Mouse (Mus musculus) CH12.LX (cell line): ENCODE measurements around the gene Gpr183. TPM values are rescaled to one million over a fixed set of nuclear protein-coding genes. Genes with fewer than 3 reads are reported as not detected.

Experiments
- DNase-seq: peaks from one replicate; pipeline ENCODE4 v3.0.0-alpha.2; 2013; ENCODE audit errors: extremely low read depth
- H3K27ac ChIP-seq: 2 replicates; pipeline ENCODE4 v1.5.1; 2012; ENCODE audit warnings: low read depth, mild to moderate bottlenecking, control low read depth, moderate library complexity; ENCODE audit not compliant: insufficient read depth
- H3K27me3 ChIP-seq: replicated peaks from 2 replicates; pipeline ENCODE3; 2012; ENCODE audit warnings: inconsistent platforms
- H3K36me3 ChIP-seq, 2 experiments: replicated peaks in 1 of 2; 2 replicates each; pipeline versions ENCODE3 to v1.6.1; 2012; ENCODE audit warnings: inconsistent platforms in 1 of 2, low read length in 1 of 2, mild to moderate bottlenecking in 1 of 2, mixed read lengths in 1 of 2, moderate library complexity in 1 of 2; ENCODE audit not compliant: control insufficient read depth in 1 of 2, insufficient read depth in 1 of 2
- H3K4me1 ChIP-seq, 2 experiments: 2 replicates each; pipeline ENCODE4 v1.6.1; 2012; ENCODE audit warnings: inconsistent platforms in 1 of 2, moderate library complexity in 1 of 2; ENCODE audit not compliant: insufficient read depth in 2 of 2, control insufficient read depth in 1 of 2
- H3K4me2 ChIP-seq: 2 replicates; pipeline ENCODE4 v1.6.1; 2012; ENCODE audit warnings: low read depth, mild to moderate bottlenecking, control low read depth; ENCODE audit not compliant: poor library complexity, insufficient read depth, severe bottlenecking
- H3K4me3 ChIP-seq, 3 experiments: fragments of 150-350 bp in 1 of 3; sonication (generic) in 1 of 3; replicated peaks in 1 of 3; 2 replicates each; pipeline versions ENCODE3 to v1.5.1; 2011 to 2012; ENCODE audit warnings: low read depth in 2 of 3, low read length in 2 of 3, mild to moderate bottlenecking in 2 of 3, moderate library complexity in 2 of 3, control low read depth in 1 of 3, improper control_type of control experiment in 1 of 3, inconsistent platforms in 1 of 3, mixed read lengths in 1 of 3; ENCODE audit not compliant: poor library complexity in 1 of 3
- H3K79me2 ChIP-seq: replicated peaks from 2 replicates; pipeline ENCODE4 v1.6.1; 2012; ENCODE audit warnings: mild to moderate bottlenecking, moderate library complexity; ENCODE audit not compliant: control insufficient read depth, poor library complexity, insufficient read depth, severe bottlenecking; ENCODE audit errors: extremely low read depth
- H3K9ac ChIP-seq: 2 replicates; pipeline ENCODE4 v1.6.1; 2012; ENCODE audit warnings: low read depth, mild to moderate bottlenecking, control low read depth, moderate library complexity; ENCODE audit not compliant: insufficient read depth
- H3K9me3 ChIP-seq: replicated peaks from 2 replicates; pipeline ENCODE3; 2012; ENCODE audit warnings: low read length, inconsistent platforms, mixed read lengths
- CHD1 ChIP-seq: IDR thresholded peaks from 2 replicates; pipeline ENCODE4 v1.6.1; 2012; ENCODE audit warnings: low read depth, low read length, improper control_type of control experiment, inconsistent platforms
- CTCF ChIP-seq, 2 experiments: IDR thresholded peaks in 1 of 2; conservative IDR thresholded peaks in 1 of 2; 2 replicates each; pipeline ENCODE4 v1.5.1; 2011 to 2012; ENCODE audit warnings: low read depth in 2 of 2, low read length in 2 of 2, improper control_type of control experiment in 1 of 2, inconsistent platforms in 1 of 2, mild to moderate bottlenecking in 1 of 2, moderate library complexity in 1 of 2
- E2F4 ChIP-seq: IDR thresholded peaks from 2 replicates; pipeline ENCODE4 v1.6.1; 2011; ENCODE audit warnings: low read depth, low read length, improper control_type of control experiment; ENCODE audit not compliant: insufficient replicate concordance
- ELF1 ChIP-seq: IDR thresholded peaks from 2 replicates; pipeline ENCODE4 v1.6.1; 2014; ENCODE audit warnings: low read depth, mild to moderate bottlenecking, inconsistent platforms, low read length, improper control_type of control experiment
- GABPA ChIP-seq: IDR thresholded peaks from 2 replicates; pipeline ENCODE4 v1.6.1; 2012; ENCODE audit warnings: low read depth, low read length, improper control_type of control experiment, inconsistent platforms; ENCODE audit not compliant: insufficient replicate concordance
- HCFC1 ChIP-seq: IDR thresholded peaks from 2 replicates; pipeline ENCODE4 v1.6.1; 2012; ENCODE audit warnings: low read depth, mild to moderate bottlenecking, inconsistent platforms, low read length, improper control_type of control experiment
- IRF4 ChIP-seq: IDR thresholded peaks from 2 replicates; pipeline ENCODE4 v1.6.1; 2014; ENCODE audit warnings: low read depth, mild to moderate bottlenecking, inconsistent platforms, low read length, improper control_type of control experiment
- KAT2A ChIP-seq: IDR thresholded peaks from 2 replicates; pipeline ENCODE4 v1.6.1; 2012; ENCODE audit warnings: low read length, improper control_type of control experiment, inconsistent platforms; ENCODE audit not compliant: insufficient replicate concordance
- MAFK ChIP-seq: IDR thresholded peaks from 2 replicates; pipeline ENCODE4 v1.6.1; 2011; ENCODE audit warnings: low read length, improper control_type of control experiment; ENCODE audit not compliant: insufficient replicate concordance
- MAX ChIP-seq: IDR thresholded peaks from 2 replicates; pipeline ENCODE4 v1.6.1; 2011; ENCODE audit warnings: low read length, improper control_type of control experiment
- MEF2A ChIP-seq: IDR thresholded peaks from 2 replicates; pipeline ENCODE4 v1.6.1; 2014; ENCODE audit warnings: low read depth, mild to moderate bottlenecking, inconsistent platforms, low read length, improper control_type of control experiment, borderline replicate concordance
- MXI1 ChIP-seq: IDR thresholded peaks from 2 replicates; pipeline ENCODE4 v1.6.1; 2011; ENCODE audit warnings: mild to moderate bottlenecking, low read depth, low read length, improper control_type of control experiment
- NELFE ChIP-seq: IDR thresholded peaks from 2 replicates; pipeline ENCODE4 v1.6.1; 2011; ENCODE audit warnings: low read depth, low read length, improper control_type of control experiment
- NRF1 ChIP-seq: IDR thresholded peaks from 2 replicates; pipeline ENCODE4 v1.6.1; 2014; ENCODE audit warnings: low read depth, mild to moderate bottlenecking, inconsistent platforms, low read length, improper control_type of control experiment, moderate library complexity
- PAX5 ChIP-seq: IDR thresholded peaks from 2 replicates; pipeline ENCODE4 v1.6.1; 2012; ENCODE audit warnings: low read length, inconsistent platforms, mixed read lengths
- POLR2A ChIP-seq: IDR thresholded peaks from 2 replicates; pipeline ENCODE4 v1.6.1; 2011; ENCODE audit warnings: low read depth, mild to moderate bottlenecking, improper control_type of control experiment, low read length
- RAD21 ChIP-seq: IDR thresholded peaks from 2 replicates; pipeline ENCODE4 v1.6.1; 2011; ENCODE audit warnings: low read depth, mild to moderate bottlenecking, low read length, improper control_type of control experiment, moderate library complexity
- RCOR1 ChIP-seq: conservative IDR thresholded peaks from 2 replicates; pipeline ENCODE4 v1.6.1; 2012; ENCODE audit warnings: low read depth, mild to moderate bottlenecking, inconsistent platforms, low read length, improper control_type of control experiment
- SIN3A ChIP-seq: IDR thresholded peaks from 2 replicates; pipeline ENCODE4 v1.6.1; 2012; ENCODE audit warnings: low read length, improper control_type of control experiment, inconsistent platforms
- SMC3 ChIP-seq: IDR thresholded peaks from 2 replicates; pipeline ENCODE4 v1.6.1; 2011; ENCODE audit warnings: low read depth, low read length, improper control_type of control experiment
- TBP ChIP-seq: conservative IDR thresholded peaks from 2 replicates; pipeline ENCODE4 v1.6.1; 2011; ENCODE audit warnings: low read depth, low read length, improper control_type of control experiment
- TCF12 ChIP-seq: IDR thresholded peaks from 2 replicates; pipeline ENCODE4 v1.6.1; 2014; ENCODE audit warnings: low read depth, mild to moderate bottlenecking, inconsistent platforms, low read length, improper control_type of control experiment
- UBTF ChIP-seq: IDR thresholded peaks from 2 replicates; pipeline ENCODE4 v1.6.1; 2012; ENCODE audit warnings: low read depth, mild to moderate bottlenecking, inconsistent platforms, low read length, improper control_type of control experiment, moderate library complexity
- USF1 ChIP-seq: IDR thresholded peaks from 2 replicates; pipeline ENCODE4 v1.6.1; 2014; ENCODE audit warnings: low read depth, mild to moderate bottlenecking, inconsistent platforms, low read length, improper control_type of control experiment
- USF2 ChIP-seq: conservative IDR thresholded peaks from 2 replicates; pipeline ENCODE4 v1.6.1; 2011; ENCODE audit warnings: low read depth, low read length, improper control_type of control experiment
- ZC3H11A ChIP-seq: IDR thresholded peaks from 2 replicates; pipeline ENCODE4 v1.6.1; 2012; ENCODE audit warnings: low read depth, mild to moderate bottlenecking, inconsistent platforms, low read length, improper control_type of control experiment
- ZKSCAN1 ChIP-seq: IDR thresholded peaks from 2 replicates; pipeline ENCODE4 v1.6.1; 2012; ENCODE audit warnings: low read depth, inconsistent platforms, low read length, improper control_type of control experiment, borderline replicate concordance
- ZMIZ1 ChIP-seq: IDR thresholded peaks from 2 replicates; pipeline ENCODE4 v1.6.1; 2012; ENCODE audit warnings: low read depth, mild to moderate bottlenecking, inconsistent platforms, low read length, improper control_type of control experiment
- ZNF384 ChIP-seq: IDR thresholded peaks from 2 replicates; pipeline ENCODE4 v1.6.1; 2012; ENCODE audit warnings: low read depth, low read length, improper control_type of control experiment, inconsistent platforms
- dilution Hi-C: fragments of 300-500 bp; cut with MboI; formaldehyde crosslinking; loops from 2 replicates; pipeline ENCODE4 v1.14.3; 2020; ENCODE audit warnings: low sequenced_read_pairs; ENCODE audit not compliant: extremely low pct_unique_long_range_greater_than_20kb, extremely low pct_ligation_motif_present
- in situ Hi-C: fragments of 300-500 bp; cut with MboI; formaldehyde crosslinking; loops from 3 replicates; pipeline ENCODE4 v1.14.3; 2019; ENCODE audit warnings: low sequenced_read_pairs, low pct_ligation_motif_present, low pct_unique_long_range_greater_than_20kb, mixed read lengths
- polyA plus RNA-seq: library from polyadenylated mRNA; unstranded; fragments of >175 nt; gene quantifications from 2 replicates; pipeline ENCODE4 v1.2.1, GENCODE M21; 2012; ENCODE audit warnings: low read depth; ENCODE audit not compliant: insufficient read length
- total RNA-seq, 2 experiments: library from RNA; depleted of rRNA; stranded (reverse); fragments of 300-350 nt in 1 of 2; fragments of >200 nt in 1 of 2; gene quantifications; 2 replicates each; pipeline ENCODE4 v1.2.3; 2012 to 2014

Gene Gpr183
- total and polyA plus RNA-seq, 3 experiments = 3.6 to 16.3 (median 8.3) TPM

- H3K9ac ChIP-seq = no peak overlapping the region
- dilution Hi-C loops (no loop called here), in situ Hi-C loops (no loop called here)
- H3K27ac ChIP-seq = no peak overlapping the region
- no peaks in the 10 kb centered on the region for H3K9me3 ChIP-seq
- peaks cover 35 to 84% of the 10 kb centered on the region in 2 experiments for H3K4me1 ChIP-seq
- H3K4me3 ChIP-seq = no peak overlapping the region
- H3K4me2 ChIP-seq = no peak overlapping the region
- peaks cover 11 to 45% of the 10 kb centered on the region in 2 experiments for H3K36me3 ChIP-seq
- H3K79me2 ChIP-seq = peaks cover 3% of the 10 kb centered on the region; the same call in 1 of the 2 replicates
- no peaks in the 10 kb centered on the region for H3K27me3 ChIP-seq
- TF ChIP-seq TBP (no peak), ELF1 (no peak), RCOR1 (no peak), RAD21 (no peak), USF2 (no peak), KAT2A (no peak), CTCF (conservative IDR thresholded peaks at IDR 0.05 in 1 of 2, IDR thresholded peaks at IDR 0.05 in 1 of 2; ENCODE audit: low read depth in 2 of 2, low read length in 2 of 2) (no peak), CHD1 (no peak), MXI1 (no peak), SMC3 (no peak), PAX5 (no peak), MAX (no peak), ZC3H11A (no peak), ZKSCAN1 (no peak), MAFK (no peak), E2F4 (no peak), MEF2A (no peak), NRF1 (no peak)
- TF ChIP-seq, all 38 proteins: peak for 0
- no peak for DNase-seq
These were observed 6.8 kb downstream of the Gpr183 start for GRCm38 (mm10) chr14:121958041-121958750.

GRCm38 (mm10) chr14:121957176-121957871, 7.7 kb downstream of the Gpr183 start:
- Histone ChIP-seq H3K27ac (no peak overlapping the region), H3K4me1 (peaks cover 34 to 77% of the 10 kb centered on the region in 2 experiments), H3K9me3 (no peaks in the 10 kb centered on the region), H3K27me3 (no peaks in the 10 kb centered on the region), H3K4me2 (no peak overlapping the region), H3K9ac (no peak overlapping the region), H3K36me3 (peaks cover 11 to 52% of the 10 kb centered on the region in 2 experiments), H3K79me2 (peaks cover 3% of the 10 kb centered on the region; the same call in 1 of the 2 replicates), H3K4me3 (no peak overlapping the region)
- no peak for DNase-seq
- no peak for TF ChIP-seq POLR2A
- no peak for TF ChIP-seq ZKSCAN1
- TF ChIP-seq GABPA = no peak
- TF ChIP-seq ZMIZ1 = no peak
- TF ChIP-seq SIN3A = no peak
- TF ChIP-seq UBTF = no peak
- TF ChIP-seq TBP = no peak
- TF ChIP-seq IRF4 = no peak
- TF ChIP-seq MEF2A = no peak
- TF ChIP-seq ZNF384 = no peak
- TF ChIP-seq MAFK = no peak
- no peak for TF ChIP-seq ZC3H11A
- no peak for TF ChIP-seq NRF1
- no peak for TF ChIP-seq TCF12
- no peak for TF ChIP-seq USF1
- no peak for TF ChIP-seq NELFE
- no peak for TF ChIP-seq CTCF (conservative IDR thresholded peaks at IDR 0.05 in 1 of 2, IDR thresholded peaks at IDR 0.05 in 1 of 2; ENCODE audit: low read depth in 2 of 2, low read length in 2 of 2)
- TF ChIP-seq HCFC1 = no peak
- no peak for TF ChIP-seq KAT2A
- no peak for TF ChIP-seq RCOR1
- dilution Hi-C loops (no loop called here), in situ Hi-C loops (no loop called here)
